Mouse (Mus musculus): ENCODE results near the gene Acadl. TPM values are rescaled to one million over a fixed set of nuclear protein-coding genes. Genes with fewer than 3 reads are reported as not detected.
A peak's percentile ranks its signal among the peaks of the same experiment; 100 is the strongest.

Gene Acadl
- polyA plus RNA-seq, 1 experiment from 2014 or later: 392 TPM

- Histone ChIP-seq H3K4me3 (ENCODE audit: low read depth, low read length) (peak overlapping the region; percentile 77), H3K9ac (replicated peaks) (peak overlapping the region; percentile 85), H3K36me3 (replicated peaks; ENCODE audit: insufficient read depth, low read length) (no peaks in the 10 kb centered on the region), H3K4me1 (ENCODE audit: insufficient read depth) (peaks cover 21% of the 10 kb centered on the region), H3K4me2 (ENCODE audit: low read depth, low read length) (peak overlapping the region; percentile 96), H3K27ac (ENCODE audit: low read depth) (peak overlapping the region; percentile 96), H3K27me3 (ENCODE audit: insufficient read depth, low read length) (no peaks in the 10 kb centered on the region), H3K9me3 (ENCODE audit: low read length) (no peaks in the 10 kb centered on the region)
- DNase-seq: no peak
- peak; percentile 40 for ATAC-seq
- TF ChIP-seq EP300 (IDR thresholded peaks at IDR 0.05; ENCODE audit: low read depth) (no peak), CTCF (IDR thresholded peaks at IDR 0.05; ENCODE audit: low read depth) (no peak)
- WGBS (ENCODE audit: insufficient replicate concordance): under 1% methylated on average over 20 of the region's 20 CpGs
Observed at GRCm38 (mm10) chr1:66817865-66818315, 45.2 kb downstream of the Acadl start.

- DNase-seq (peak; percentile 97), ATAC-seq (peak; percentile 89)
- WGBS (ENCODE audit: insufficient replicate concordance): 1% methylated on average over 44 of the region's 56 CpGs
- no peaks in the 10 kb centered on the region for H3K27me3 ChIP-seq (ENCODE audit: insufficient read depth, low read length)
- peak within 1 kb of the TSS; percentile 96 for H3K27ac ChIP-seq (ENCODE audit: low read depth)
- peak within 1 kb of the TSS; percentile 85 for H3K9ac ChIP-seq (replicated peaks)
- TF ChIP-seq EP300 (IDR thresholded peaks at IDR 0.05; ENCODE audit: low read depth) (no peak), CTCF (IDR thresholded peaks at IDR 0.05; ENCODE audit: low read depth) (0 out of 2 replicates have a peak, but pooled peaks have one; percentile 1)
- H3K4me1 ChIP-seq (ENCODE audit: insufficient read depth): peaks cover 21% of the 10 kb centered on the region
- no peaks in the 10 kb centered on the region for H3K9me3 ChIP-seq (ENCODE audit: low read length)
- H3K4me2 ChIP-seq (ENCODE audit: low read depth, low read length): peak within 1 kb of the TSS; percentile 96
- peak within 1 kb of the TSS; percentile 77 for H3K4me3 ChIP-seq (ENCODE audit: low read depth, low read length)
- H3K36me3 ChIP-seq (replicated peaks; ENCODE audit: insufficient read depth, low read length): no peaks in the 10 kb centered on the region
Observed at GRCm38 (mm10) chr1:66817453-66817839, 45.6 kb downstream of the Acadl start, which contains the start of gene Kansl1l. Gene Kansl1l (minus strand): TSS chr1:66817562.

- DNase-seq (peak; percentile 98), ATAC-seq (peak; percentile 82)
- peak overlapping the region; percentile 85 for H3K9ac ChIP-seq (replicated peaks)
- H3K4me1 ChIP-seq (ENCODE audit: insufficient read depth): peaks cover 20% of the 10 kb centered on the region
- H3K4me2 ChIP-seq (ENCODE audit: low read depth, low read length): peak overlapping the region; percentile 96
- 2% methylated on average over 29 of the region's 63 CpGs for WGBS (ENCODE audit: insufficient replicate concordance)
- no peaks in the 10 kb centered on the region for H3K36me3 ChIP-seq (replicated peaks; ENCODE audit: insufficient read depth, low read length)
- peak overlapping the region; percentile 77 for H3K4me3 ChIP-seq (ENCODE audit: low read depth, low read length)
- H3K27me3 ChIP-seq (ENCODE audit: insufficient read depth, low read length): no peaks in the 10 kb centered on the region
- H3K9me3 ChIP-seq (ENCODE audit: low read length): no peaks in the 10 kb centered on the region
- TF ChIP-seq EP300 (IDR thresholded peaks at IDR 0.05; ENCODE audit: low read depth): no peak
- TF ChIP-seq CTCF (IDR thresholded peaks at IDR 0.05; ENCODE audit: low read depth): no peak
- H3K27ac ChIP-seq (ENCODE audit: low read depth): peak overlapping the region; percentile 96
Observed at GRCm38 (mm10) chr1:66816837-66817452, 46.1 kb downstream of the Acadl start.

GRCm38 (mm10) chr1:66815941-66816777 lies 46.9 kb downstream of the Acadl start:
- H3K4me1 ChIP-seq (ENCODE audit: insufficient read depth): peaks cover 16% of the 10 kb centered on the region
- peak overlapping the region; percentile 96 for H3K27ac ChIP-seq (ENCODE audit: low read depth)
- H3K9ac ChIP-seq (replicated peaks): peak overlapping the region; percentile 85
- H3K27me3 ChIP-seq (ENCODE audit: insufficient read depth, low read length): no peaks in the 10 kb centered on the region
- no peaks in the 10 kb centered on the region for H3K9me3 ChIP-seq (ENCODE audit: low read length)
- peak; percentile 8 for ATAC-seq
- H3K4me2 ChIP-seq (ENCODE audit: low read depth, low read length): peak overlapping the region; percentile 96
- H3K36me3 ChIP-seq (replicated peaks; ENCODE audit: insufficient read depth, low read length): no peaks in the 10 kb centered on the region
- WGBS (ENCODE audit: insufficient replicate concordance): under 1% methylated on average over 39 of the region's 39 CpGs
- TF ChIP-seq EP300 (IDR thresholded peaks at IDR 0.05; ENCODE audit: low read depth): peak; percentile 56
- no peak for TF ChIP-seq CTCF (IDR thresholded peaks at IDR 0.05; ENCODE audit: low read depth)
- peak; percentile 63 for DNase-seq
- H3K4me3 ChIP-seq (ENCODE audit: low read depth, low read length): peak overlapping the region; percentile 77

DNA sequence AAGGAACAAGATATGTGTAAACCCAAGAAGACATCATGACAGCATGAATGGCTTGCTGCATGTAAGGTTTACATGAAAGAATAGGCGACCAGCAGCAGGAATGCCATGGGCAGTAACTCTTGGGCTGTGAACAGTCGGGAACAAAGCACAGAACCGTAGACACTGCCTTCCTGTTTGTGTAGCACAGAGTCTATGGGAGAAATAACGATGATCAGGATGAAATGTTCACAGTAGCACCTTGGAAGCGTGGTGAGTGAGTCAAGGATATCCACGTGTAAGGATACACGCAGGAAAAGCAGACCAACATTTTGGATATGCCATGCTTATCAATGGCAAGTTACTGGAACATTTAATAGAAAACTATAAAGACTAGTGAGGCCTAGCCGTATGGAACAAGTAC lies 48.3 kb downstream of the Acadl start:
- DNase-seq (no peak), ATAC-seq (no peak)
- Histone ChIP-seq H3K27me3 (ENCODE audit: insufficient read depth, low read length) (no peaks in the 10 kb centered on the region), H3K9me3 (ENCODE audit: low read length) (no peaks in the 10 kb centered on the region), H3K27ac (ENCODE audit: low read depth) (peak overlapping the region; percentile 20; the same call in 1 of the 2 replicates), H3K4me1 (ENCODE audit: insufficient read depth) (peaks cover 11% of the 10 kb centered on the region), H3K9ac (replicated peaks) (peak overlapping the region; percentile 11; the same call in 1 of the 2 replicates), H3K36me3 (replicated peaks; ENCODE audit: insufficient read depth, low read length) (no peaks in the 10 kb centered on the region), H3K4me2 (ENCODE audit: low read depth, low read length) (peak overlapping the region; percentile 96), H3K4me3 (ENCODE audit: low read depth, low read length) (peak overlapping the region; percentile 77)
- TF ChIP-seq CTCF (IDR thresholded peaks at IDR 0.05; ENCODE audit: low read depth) (no peak), EP300 (IDR thresholded peaks at IDR 0.05; ENCODE audit: low read depth) (no peak)
- 37% methylated on average over 8 of the region's 8 CpGs for WGBS (ENCODE audit: insufficient replicate concordance)

DNA sequence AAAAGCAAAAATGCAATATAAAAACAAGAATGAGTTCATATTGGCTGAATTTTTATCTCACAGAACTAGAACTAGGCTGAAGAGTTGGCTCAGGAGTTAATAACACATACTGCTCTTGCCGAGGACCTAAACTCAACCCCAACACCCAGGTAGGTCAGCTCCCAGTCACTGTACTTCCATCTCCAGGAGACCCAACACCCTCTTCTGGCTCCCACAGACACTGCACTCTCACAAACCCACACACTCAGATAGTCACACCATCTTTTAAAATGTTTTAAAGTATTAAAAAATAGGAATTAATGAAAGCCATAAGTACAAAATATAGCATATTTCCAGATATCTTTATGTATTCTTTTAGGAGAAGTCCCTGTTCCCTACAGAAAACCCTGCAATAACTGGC lies 49.9 kb downstream of the Acadl start:
- ATAC-seq: no peak
- Histone ChIP-seq H3K27ac (ENCODE audit: low read depth) (no peak overlapping the region), H3K9ac (replicated peaks) (no peak overlapping the region), H3K4me3 (ENCODE audit: low read depth, low read length) (no peak overlapping the region), H3K4me2 (ENCODE audit: low read depth, low read length) (no peak overlapping the region), H3K27me3 (ENCODE audit: insufficient read depth, low read length) (no peaks in the 10 kb centered on the region), H3K9me3 (ENCODE audit: low read length) (no peaks in the 10 kb centered on the region), H3K4me1 (ENCODE audit: insufficient read depth) (peaks cover 9% of the 10 kb centered on the region), H3K36me3 (replicated peaks; ENCODE audit: insufficient read depth, low read length) (no peaks in the 10 kb centered on the region)
- TF ChIP-seq EP300 (IDR thresholded peaks at IDR 0.05; ENCODE audit: low read depth) (no peak), CTCF (IDR thresholded peaks at IDR 0.05; ENCODE audit: low read depth) (0 out of 2 replicates have a peak, but pooled peaks have one; percentile 3)
- no peak for DNase-seq
- 91% methylated on average over 1 of the region's 1 CpGs for WGBS (ENCODE audit: insufficient replicate concordance)
